Mouse (Mus musculus): ENCODE measurements around the gene Spx. TPM values are rescaled to one million over a fixed set of nuclear protein-coding genes. Genes with fewer than 3 reads are reported as not detected.

The Spx gene
- polyA plus RNA-seq (2014; fragmentation: Nextera tagmentation; extraction: Ambion mirVana), result 0.59 and 0.78 TPM in 2 replicates

- no peaks in the 10 kb centered on the region for H3K9me3 ChIP-seq (replicated peaks; ENCODE audit: control insufficient read depth, low read length)
- no peak within 1 kb of the TSS; the same call in 1 of the 2 replicates for H3K4me2 ChIP-seq (ENCODE audit: low read depth, low read length)
- H3K4me1 ChIP-seq (ENCODE audit: control insufficient read depth, insufficient read depth, low read length), result no peaks in the 10 kb centered on the region
- no peak within 1 kb of the TSS for H3K4me3 ChIP-seq (ENCODE audit: low read depth, low read length)
- DNase-seq (ENCODE audit: low spot score), result no peak
- H3K36me3 ChIP-seq (replicated peaks; ENCODE audit: control insufficient read depth, insufficient read depth, low read depth, low read length), result no peaks in the 10 kb centered on the region
- 70% methylated on average over 11 of the region's 11 CpGs for WGBS
- ATAC-seq (replicated peaks; ENCODE audit: insufficient number of reproducible peaks, low FRiP score, low TSS enrichment, low read depth), result no peak
- peaks cover 4% of the 10 kb centered on the region; the same call in 1 of the 2 replicates for H3K27me3 ChIP-seq (ENCODE audit: control insufficient read depth, insufficient read depth, low read length)
- no peak within 1 kb of the TSS for H3K9ac ChIP-seq (replicated peaks; ENCODE audit: low read length)
- H3K27ac ChIP-seq (replicated peaks; ENCODE audit: low read depth, low read length), result no peak within 1 kb of the TSS
Measured at GRCm38 (mm10) chr6:142412906-142413491, at the start of gene Spx. Gene Spx (plus strand): TSS chr6:142413441.

GRCm38 (mm10) chr6:142365742-142366472, 47.3 kb upstream of the Spx start:
- H3K9me3 ChIP-seq (replicated peaks; ENCODE audit: control insufficient read depth, low read length), result no peaks in the 10 kb centered on the region
- DNase-seq (ENCODE audit: low spot score) (no peak), ATAC-seq (replicated peaks; ENCODE audit: insufficient number of reproducible peaks, low FRiP score, low TSS enrichment, low read depth) (no peak)
- no peaks in the 10 kb centered on the region for H3K27me3 ChIP-seq (ENCODE audit: control insufficient read depth, insufficient read depth, low read length)
- H3K4me1 ChIP-seq (ENCODE audit: control insufficient read depth, insufficient read depth, low read length), result no peaks in the 10 kb centered on the region
- peaks cover 3% of the 10 kb centered on the region for H3K36me3 ChIP-seq (replicated peaks; ENCODE audit: control insufficient read depth, insufficient read depth, low read depth, low read length)
- no peak overlapping the region for H3K4me2 ChIP-seq (ENCODE audit: low read depth, low read length)
- H3K4me3 ChIP-seq (ENCODE audit: low read depth, low read length), result no peak overlapping the region
- 87% methylated on average over 8 of the region's 8 CpGs for WGBS
- no peak overlapping the region for H3K27ac ChIP-seq (replicated peaks; ENCODE audit: low read depth, low read length)
- no peak overlapping the region for H3K9ac ChIP-seq (replicated peaks; ENCODE audit: low read length)

- Histone ChIP-seq H3K4me2 (ENCODE audit: low read depth, low read length) (no peak overlapping the region), H3K27me3 (ENCODE audit: control insufficient read depth, insufficient read depth, low read length) (no peaks in the 10 kb centered on the region), H3K36me3 (replicated peaks; ENCODE audit: control insufficient read depth, insufficient read depth, low read depth, low read length) (peaks cover 3% of the 10 kb centered on the region), H3K4me1 (ENCODE audit: control insufficient read depth, insufficient read depth, low read length) (no peaks in the 10 kb centered on the region), H3K4me3 (ENCODE audit: low read depth, low read length) (no peak overlapping the region), H3K9ac (replicated peaks; ENCODE audit: low read length) (no peak overlapping the region), H3K9me3 (replicated peaks; ENCODE audit: control insufficient read depth, low read length) (no peaks in the 10 kb centered on the region), H3K27ac (replicated peaks; ENCODE audit: low read depth, low read length) (no peak overlapping the region)
- ATAC-seq (replicated peaks; ENCODE audit: insufficient number of reproducible peaks, low FRiP score, low TSS enrichment, low read depth) (no peak), DNase-seq (ENCODE audit: low spot score) (no peak)
- 91% methylated on average over 10 of the region's 10 CpGs for WGBS
Measured at GRCm38 (mm10) chr6:142366473-142367018, 46.7 kb upstream of the Spx start.

GRCm38 (mm10) chr6:142367565-142367964, 45.7 kb upstream of the Spx start:
- no peak overlapping the region for H3K27ac ChIP-seq (replicated peaks; ENCODE audit: low read depth, low read length)
- H3K4me2 ChIP-seq (ENCODE audit: low read depth, low read length), result no peak overlapping the region
- H3K4me1 ChIP-seq (ENCODE audit: control insufficient read depth, insufficient read depth, low read length), result no peaks in the 10 kb centered on the region
- H3K36me3 ChIP-seq (replicated peaks; ENCODE audit: control insufficient read depth, insufficient read depth, low read depth, low read length), result peaks cover 3% of the 10 kb centered on the region
- 94% methylated on average over 3 of the region's 3 CpGs for WGBS
- H3K9me3 ChIP-seq (replicated peaks; ENCODE audit: control insufficient read depth, low read length), result no peaks in the 10 kb centered on the region
- ATAC-seq (replicated peaks; ENCODE audit: insufficient number of reproducible peaks, low FRiP score, low TSS enrichment, low read depth) (no peak), DNase-seq (ENCODE audit: low spot score) (no peak)
- H3K9ac ChIP-seq (replicated peaks; ENCODE audit: low read length), result no peak overlapping the region
- H3K4me3 ChIP-seq (ENCODE audit: low read depth, low read length), result no peak overlapping the region
- no peaks in the 10 kb centered on the region for H3K27me3 ChIP-seq (ENCODE audit: control insufficient read depth, insufficient read depth, low read length)

- WGBS, result 87% methylated on average over 3 of the region's 3 CpGs
- peaks cover 3% of the 10 kb centered on the region for H3K36me3 ChIP-seq (replicated peaks; ENCODE audit: control insufficient read depth, insufficient read depth, low read depth, low read length)
Measured at GRCm38 (mm10) chr6:142369568-142369967, 43.7 kb upstream of the Spx start.

GRCm38 (mm10) chr6:142377081-142377480, 36.2 kb upstream of the Spx start:
- no peaks in the 10 kb centered on the region for H3K36me3 ChIP-seq (replicated peaks; ENCODE audit: control insufficient read depth, insufficient read depth, low read depth, low read length)
- WGBS, result 73% methylated on average over 1 of the region's 1 CpGs
- no peak overlapping the region for H3K9ac ChIP-seq (replicated peaks; ENCODE audit: low read length)
- no peak overlapping the region for H3K4me2 ChIP-seq (ENCODE audit: low read depth, low read length)
- H3K27me3 ChIP-seq (ENCODE audit: control insufficient read depth, insufficient read depth, low read length), result no peaks in the 10 kb centered on the region
- no peak overlapping the region for H3K27ac ChIP-seq (replicated peaks; ENCODE audit: low read depth, low read length)
- DNase-seq (ENCODE audit: low spot score), result no peak
- H3K9me3 ChIP-seq (replicated peaks; ENCODE audit: control insufficient read depth, low read length), result no peaks in the 10 kb centered on the region
- H3K4me1 ChIP-seq (ENCODE audit: control insufficient read depth, insufficient read depth, low read length), result no peaks in the 10 kb centered on the region
- H3K4me3 ChIP-seq (ENCODE audit: low read depth, low read length), result no peak overlapping the region
- no peak for ATAC-seq (replicated peaks; ENCODE audit: insufficient number of reproducible peaks, low FRiP score, low TSS enrichment, low read depth)

More at GRCm38 (mm10) chr6:142369568-142369967, 43.7 kb upstream of the Spx start:
- H3K4me3 ChIP-seq (ENCODE audit: low read depth, low read length), result no peak overlapping the region
- H3K4me2 ChIP-seq (ENCODE audit: low read depth, low read length), result no peak overlapping the region
- ATAC-seq (replicated peaks; ENCODE audit: insufficient number of reproducible peaks, low FRiP score, low TSS enrichment, low read depth) (no peak), DNase-seq (ENCODE audit: low spot score) (no peak)
- H3K27ac ChIP-seq (replicated peaks; ENCODE audit: low read depth, low read length), result no peak overlapping the region
- H3K9ac ChIP-seq (replicated peaks; ENCODE audit: low read length), result no peak overlapping the region
- H3K4me1 ChIP-seq (ENCODE audit: control insufficient read depth, insufficient read depth, low read length), result no peaks in the 10 kb centered on the region
- no peaks in the 10 kb centered on the region for H3K9me3 ChIP-seq (replicated peaks; ENCODE audit: control insufficient read depth, low read length)
- H3K27me3 ChIP-seq (ENCODE audit: control insufficient read depth, insufficient read depth, low read length), result no peaks in the 10 kb centered on the region

- Histone ChIP-seq H3K4me2 (ENCODE audit: low read depth, low read length) (no peak overlapping the region), H3K4me3 (ENCODE audit: low read depth, low read length) (no peak overlapping the region), H3K4me1 (ENCODE audit: control insufficient read depth, insufficient read depth, low read length) (no peaks in the 10 kb centered on the region), H3K9ac (replicated peaks; ENCODE audit: low read length) (no peak overlapping the region), H3K27me3 (ENCODE audit: control insufficient read depth, insufficient read depth, low read length) (no peaks in the 10 kb centered on the region), H3K9me3 (replicated peaks; ENCODE audit: control insufficient read depth, low read length) (no peaks in the 10 kb centered on the region), H3K36me3 (replicated peaks; ENCODE audit: control insufficient read depth, insufficient read depth, low read depth, low read length) (no peaks in the 10 kb centered on the region), H3K27ac (replicated peaks; ENCODE audit: low read depth, low read length) (no peak overlapping the region)
- no peak for DNase-seq (ENCODE audit: low spot score)
- WGBS, result 90% methylated on average over 8 of the region's 8 CpGs
- ATAC-seq (replicated peaks; ENCODE audit: insufficient number of reproducible peaks, low FRiP score, low TSS enrichment, low read depth), result no peak
Measured at GRCm38 (mm10) chr6:142378576-142379330, 34.5 kb upstream of the Spx start.

Data from embryonic facial prominence, embryonic 11.5 days (tissue).